Mouse (Mus musculus): Measurements from ENCODE around the gene Zfp768. TPM values are rescaled to one million over a fixed set of nuclear protein-coding genes. Genes with fewer than 3 reads are reported as not detected.

Gene Zfp768
- 0.27 TPM for polyA plus RNA-seq (2017; shearing (Covaris generic))

DNA sequence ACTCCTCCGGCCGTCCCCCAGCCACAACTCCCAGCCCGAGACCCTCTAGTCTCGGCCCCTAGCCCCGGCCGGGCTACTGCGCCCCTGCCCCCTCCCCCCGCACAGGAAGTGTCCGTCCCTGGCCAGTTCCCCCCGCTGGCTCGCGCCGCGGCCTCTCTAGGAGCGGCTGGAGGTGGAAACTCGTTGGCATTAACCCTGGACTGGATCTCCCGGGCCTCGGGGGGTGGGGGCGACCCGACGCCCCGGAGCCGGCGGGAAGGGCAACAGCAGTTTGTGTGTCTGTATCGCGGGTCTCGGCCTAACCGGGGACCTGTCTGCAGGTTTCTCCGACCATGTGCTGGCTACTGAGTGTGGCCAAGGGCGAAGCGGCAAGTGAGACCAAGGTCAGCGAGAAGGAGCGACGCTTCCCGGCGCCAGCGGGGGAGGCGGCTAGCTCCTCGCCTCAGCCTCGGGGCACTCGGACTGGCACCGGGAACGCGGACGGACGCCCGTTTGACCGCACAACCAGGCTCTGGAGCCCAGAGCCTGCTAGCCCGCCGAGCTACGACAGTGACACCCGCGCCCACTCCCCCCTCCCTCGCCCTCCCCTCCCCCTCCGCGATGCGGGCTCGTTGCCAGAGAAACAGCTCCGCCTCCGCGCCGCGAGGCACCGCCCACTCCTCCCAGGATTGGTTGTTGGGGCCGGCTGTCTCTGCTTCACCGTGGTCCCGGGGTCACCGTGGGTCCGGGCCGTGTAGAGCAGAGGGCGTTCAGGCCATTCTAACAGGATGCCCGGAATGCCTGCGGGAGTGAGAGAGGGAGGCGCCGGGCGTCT, at the start of gene Zfp768:
Gene Zfp768 (minus strand): TSS at position 78 of the 814 bp plus-strand sequence.

DNA sequence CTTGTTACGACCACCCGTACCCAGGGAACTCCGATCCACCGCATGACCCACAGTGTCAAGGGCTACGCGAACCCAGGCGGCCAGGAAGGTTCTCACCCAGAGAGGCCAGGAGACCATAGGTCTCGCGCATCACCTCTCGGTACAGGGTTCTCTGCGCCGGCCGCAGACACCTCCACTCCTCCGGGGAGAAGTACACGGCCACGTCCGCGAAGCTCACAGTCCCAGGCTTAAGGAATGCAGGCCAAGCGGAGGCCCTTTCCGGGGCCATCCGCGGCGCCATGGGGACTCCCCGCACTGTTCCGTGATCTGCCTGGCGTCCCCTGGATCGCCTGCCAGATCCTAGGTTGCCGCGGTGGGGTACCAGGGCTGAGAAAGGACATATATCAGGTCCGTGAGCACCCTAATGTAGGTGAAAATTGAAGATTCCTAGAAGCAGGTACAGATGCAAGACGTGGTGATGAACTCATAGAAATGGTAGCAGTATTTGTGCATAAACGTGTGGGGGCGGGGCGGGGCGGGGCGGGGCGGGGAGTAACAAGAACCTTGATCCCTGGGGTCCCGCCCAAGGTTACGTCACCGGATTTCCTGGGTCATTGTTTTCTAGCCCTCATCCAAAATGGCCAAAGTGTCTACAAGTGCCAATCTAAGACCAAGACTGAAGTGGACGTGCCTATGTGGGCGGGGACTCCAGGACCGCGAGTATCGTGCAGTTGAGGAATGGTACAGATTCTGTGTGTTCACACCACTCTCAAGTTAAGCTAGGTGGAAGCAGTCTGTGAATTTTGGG, 48.0 kb upstream of the Zfp768 start, which contains the start of gene E430018J23Rik:
Gene E430018J23Rik (minus strand): TSS at position 473 of the 787 bp plus-strand sequence.

DNA sequence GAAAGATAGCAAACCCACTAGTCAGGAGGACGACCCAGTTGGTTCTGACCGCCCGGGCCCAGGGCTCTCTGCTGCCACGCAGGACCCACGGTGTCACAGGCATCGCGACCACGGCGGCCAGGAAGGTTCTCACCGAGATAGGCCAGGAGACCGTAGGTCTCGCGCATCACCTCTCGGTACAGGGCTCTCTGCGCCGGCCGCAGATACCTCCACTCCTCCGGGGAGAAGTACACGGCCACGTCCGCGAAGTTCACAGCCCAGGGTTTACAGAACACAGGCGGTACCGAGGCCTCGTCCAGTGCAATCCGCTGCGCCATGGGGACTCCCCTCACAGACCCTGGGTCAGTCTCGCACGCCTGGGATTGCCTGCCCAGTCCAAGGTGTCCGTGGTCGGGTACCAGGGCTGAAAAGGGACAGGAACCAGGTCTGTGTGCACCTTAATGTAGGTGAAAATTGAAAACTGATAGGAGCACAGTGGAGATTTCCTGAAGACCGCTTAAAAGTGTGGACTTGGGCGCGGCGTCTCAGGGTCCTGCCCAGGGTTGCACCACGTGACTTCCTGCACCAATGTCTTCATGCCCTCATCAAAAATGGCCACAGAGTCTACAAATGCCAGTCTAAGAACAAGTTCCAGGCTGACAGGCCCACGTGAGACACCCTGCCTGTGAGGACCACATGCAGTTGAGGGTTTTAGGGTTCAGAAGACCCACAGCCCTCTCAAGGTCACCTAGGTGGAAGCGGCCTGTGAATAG, 41.4 kb upstream of the Zfp768 start, which contains the start of gene 9130019O22Rik:
Gene 9130019O22Rik (minus strand): TSS at position 526 of the 752 bp plus-strand sequence.

GRCm38 (mm10) chr7:127375271-127376245, 30.2 kb upstream of the Zfp768 start, which contains the start of gene Zfp747:
TSS of gene Zfp747 (minus strand) at chr7:127376050.

DNA sequence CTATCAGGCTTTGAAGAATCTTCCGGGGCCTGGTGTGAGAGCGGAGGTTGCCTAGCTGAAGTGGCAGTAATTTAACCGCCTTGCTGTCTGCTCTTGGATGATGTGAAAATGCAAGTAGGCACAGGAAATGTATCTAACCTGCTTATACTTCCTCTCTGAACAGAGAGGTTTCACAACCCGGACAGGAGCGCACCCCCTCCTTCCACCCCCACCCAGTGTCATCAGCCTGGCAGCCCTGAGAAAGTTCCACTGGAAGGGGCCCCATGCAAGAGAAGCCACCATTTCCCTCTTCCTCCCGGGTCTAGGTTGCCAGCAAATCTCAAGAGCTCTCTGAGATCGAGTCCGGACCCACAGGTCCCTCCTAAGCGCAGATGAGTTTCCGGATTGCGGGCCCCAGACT, 49.3 kb downstream of the Zfp768 start, which contains the start of gene Itgal:
Gene Itgal (plus strand): TSS at position 163 of the 400 bp plus-strand sequence.

Other genes with a start within 250 kb of the Zfp768 start
- gene Qprt, start 223.4 kb downstream of the Zfp768 start, polyA plus RNA-seq (2017; shearing (Covaris generic)), result 11.2 TPM
- gene Spn, start 207.8 kb downstream of the Zfp768 start, polyA plus RNA-seq (2017; shearing (Covaris generic)), result 49.4 TPM
- gene Cd2bp2, start 149.5 kb downstream of the Zfp768 start, polyA plus RNA-seq (2017; shearing (Covaris generic)), result 72.4 TPM
- 63.5 TPM for gene Tbc1d10b, start 137.1 kb downstream of the Zfp768 start, polyA plus RNA-seq (2017; shearing (Covaris generic))
- gene Mylpf, start 136.7 kb downstream of the Zfp768 start, polyA plus RNA-seq (2017; shearing (Covaris generic)), result 13.0 TPM
- gene Zfp553, start 112.5 kb downstream of the Zfp768 start, polyA plus RNA-seq (2017; shearing (Covaris generic)), result 6.8 TPM
- gene Sept1, start 112.5 kb downstream of the Zfp768 start, polyA plus RNA-seq (2017; shearing (Covaris generic)), result 491 TPM
- gene Zfp771, start 101.3 kb downstream of the Zfp768 start, polyA plus RNA-seq (2017; shearing (Covaris generic)), result 5.0 TPM
- 18.2 TPM for gene Dctpp1, start 84.9 kb downstream of the Zfp768 start, polyA plus RNA-seq (2017; shearing (Covaris generic))
- 31.4 TPM for gene Sephs2, start 71.5 kb downstream of the Zfp768 start, polyA plus RNA-seq (2017; shearing (Covaris generic))
- gene Itgal, start 49.3 kb downstream of the Zfp768 start, polyA plus RNA-seq (2017; shearing (Covaris generic)), result 375 TPM
- gene Zfp747, start 30.5 kb upstream of the Zfp768 start, polyA plus RNA-seq (2017; shearing (Covaris generic)), result 21.0 TPM
- 7.3 TPM for gene 9130019O22Rik, start 41.6 kb upstream of the Zfp768 start, polyA plus RNA-seq (2017; shearing (Covaris generic))
- gene E430018J23Rik, start 48.0 kb upstream of the Zfp768 start, polyA plus RNA-seq (2017; shearing (Covaris generic)), result 4.4 TPM
- gene Zfp764, start 61.2 kb upstream of the Zfp768 start, polyA plus RNA-seq (2017; shearing (Covaris generic)), result 13.3 TPM
- 24.7 TPM for gene Zfp688, start 76.5 kb upstream of the Zfp768 start, polyA plus RNA-seq (2017; shearing (Covaris generic))
- gene Zfp689, start 103.6 kb upstream of the Zfp768 start, polyA plus RNA-seq (2017; shearing (Covaris generic)), result 7.4 TPM
- 138 TPM for gene Prr14, start 114.0 kb upstream of the Zfp768 start, polyA plus RNA-seq (2017; shearing (Covaris generic))
- gene Fbrs, start 133.6 kb upstream of the Zfp768 start, polyA plus RNA-seq (2017; shearing (Covaris generic)), result 11.9 TPM
- gene Srcap, start 166.4 kb upstream of the Zfp768 start, polyA plus RNA-seq (2017; shearing (Covaris generic)), result 78.0 TPM
- gene Gm42715, start 174.0 kb upstream of the Zfp768 start, polyA plus RNA-seq (2017; shearing (Covaris generic)), result 6.4 TPM
- gene Tmem265, start 215.8 kb upstream of the Zfp768 start, polyA plus RNA-seq (2017; shearing (Covaris generic)), result 3.5 TPM
- 76.0 TPM for gene Phkg2, start 227.8 kb upstream of the Zfp768 start, polyA plus RNA-seq (2017; shearing (Covaris generic))
- not detected for gene Ccdc189, start 243.0 kb upstream of the Zfp768 start, polyA plus RNA-seq (2017; shearing (Covaris generic))
- 105 TPM for gene Rnf40, start 243.2 kb upstream of the Zfp768 start, polyA plus RNA-seq (2017; shearing (Covaris generic))

All from effector memory CD4-positive, alpha-beta T cell, adult 7 months (primary cell).